ENCODE assay signal across 9 mouse cellular contexts in the genomic region with DNA sequence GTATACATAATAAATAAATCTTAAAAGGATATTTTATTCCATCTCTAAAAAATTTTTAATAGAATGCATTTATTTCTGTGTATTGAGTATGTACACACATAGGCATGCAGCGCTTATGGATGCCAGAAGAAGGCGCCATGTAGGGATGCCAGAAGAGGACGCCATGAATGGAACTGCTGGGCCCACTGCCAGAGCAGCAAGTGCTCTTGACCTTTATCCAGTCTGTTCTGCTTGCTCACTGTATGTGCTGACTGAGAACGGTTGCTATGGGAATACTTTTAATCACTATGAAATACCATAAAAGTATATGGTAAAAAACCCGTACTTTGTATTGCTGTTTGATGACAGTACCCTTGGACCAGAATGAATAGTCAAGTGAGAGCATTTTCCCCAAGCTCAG. TPM values are rescaled to one million over a fixed set of nuclear protein-coding genes. Genes with fewer than 3 reads are reported as not detected.
A peak's percentile ranks its signal among the peaks of the same experiment; 100 is the strongest.
DNase-seq lines count a peak whose midpoint lies in the region; ATAC-seq and TF ChIP-seq lines count a peak whose summit lies in the region.
"Had no signal": no experiment of that assay in that cellular context is flagged by ENCODE, and none has a peak within 500 bp of the region (broad histone marks: within the 10 kb centered on the region; RNA-seq: fewer than 3 reads in every experiment).

No protein-coding gene starts in this region.

- no peak for TF ChIP-seq EP300 in stomach, postnatal 0 days (optimal IDR thresholded peaks at IDR 0.05)

- H3K4me2 ChIP-seq in stomach, postnatal 0 days (replicated peaks; ENCODE audit: low read depth): no peak overlapping the region
- H3K4me2 ChIP-seq: neural tube, embryonic 13.5 days had no signal

- no peaks in the 10 kb centered on the region for H3K27me3 ChIP-seq in stomach, postnatal 0 days (ENCODE audit: control insufficient read depth, insufficient read depth, low read length)
- H3K27me3 ChIP-seq: neural tube, embryonic 13.5 days had no signal

- no peak overlapping the region for H3K9ac ChIP-seq in stomach, postnatal 0 days (ENCODE audit: low read length)
- H3K9ac ChIP-seq: neural tube, embryonic 13.5 days had no signal

- no peak overlapping the region for H3K4me3 ChIP-seq in gastrocnemius, adult 2 months
- H3K4me3 ChIP-seq in stomach, postnatal 0 days (ENCODE audit: low read depth, low read length): no peak overlapping the region
- H3K4me3 ChIP-seq: neural tube, embryonic 13.5 days had no signal

- no peak for TF ChIP-seq CTCF in gastrocnemius, adult 2 months (IDR thresholded peaks at IDR 0.05)
- TF ChIP-seq CTCF in stomach, postnatal 0 days (IDR thresholded peaks at IDR 0.05; ENCODE audit: low read depth): no peak

- no peaks in the 10 kb centered on the region for H3K36me3 ChIP-seq in stomach, postnatal 0 days (ENCODE audit: control insufficient read depth, insufficient read depth, low read length)
- H3K36me3 ChIP-seq: neural tube, embryonic 13.5 days had no signal

- no peaks in the 10 kb centered on the region for H3K9me3 ChIP-seq in stomach, postnatal 0 days (ENCODE audit: control insufficient read depth, low read length)
- H3K9me3 ChIP-seq: neural tube, embryonic 13.5 days had no signal

- no peak for ATAC-seq in stomach, postnatal 0 days (ENCODE audit: low FRiP score, low TSS enrichment)

- peak overlapping the region; percentile 68 for H3K27ac ChIP-seq in gastrocnemius, adult 2 months
- H3K27ac ChIP-seq in stomach, postnatal 0 days (replicated peaks): no peak overlapping the region
- H3K27ac ChIP-seq: neural tube, embryonic 13.5 days had no signal

- intact Hi-C loops in gastrocnemius, adult 2 months (cut with DNase I): no loop called here
- intact Hi-C loops in gastrocnemius, postnatal 14 days (cut with DNase I; ENCODE audit: low total_unique reads): no loop called here

- 53% methylated on average over 5 of the region's 5 CpGs for WGBS in stomach, postnatal 0 days

- H3K4me1 ChIP-seq in stomach, postnatal 0 days (replicated peaks; ENCODE audit: control insufficient read depth, insufficient read depth): peaks cover 2% of the 10 kb centered on the region; the same call in 1 of the 2 replicates

- DNase-seq in gastrocnemius, adult 2 months: peak; percentile 65
- DNase-seq in gastrocnemius, postnatal 14 days: no peak
- DNase-seq in right cerebral cortex, postnatal 4 days: peak; percentile 66
- DNase-seq in right cerebral cortex, postnatal 36 days (ENCODE audit: low spot score in 2 of 2): no peak
- peak; percentile 76 for DNase-seq in kidney, postnatal 10 days
- peak; percentile 63 for DNase-seq in stomach, postnatal 0 days (ENCODE audit: low spot score)
- DNase-seq in urinary bladder, postnatal 14 days (ENCODE audit: low spot score): no peak
- DNase-seq in embryo, embryonic 9.5 days (ENCODE audit: extremely low spot score): no peak

RNA-seq across cellular contexts. Expression of a gene that starts 3.6 kb away (rescaled TPM):
- 1 to 10 TPM; 6.7 to 9.0 TPM for total RNA-seq in gastrocnemius, adult 2 months (2021)
- total RNA-seq in gastrocnemius, postnatal 14 days (2021): 1 to 10 TPM; 6.2 to 6.9 TPM
- polyA plus RNA-seq in stomach, postnatal 0 days (2015; fragmentation: Nextera tagmentation; extraction: Ambion mirVana): 23.4 and 23.5 TPM in 2 replicates

RNA-seq across cellular contexts. Expression of a gene that starts 3.9 kb away (rescaled TPM):
- total RNA-seq in gastrocnemius, adult 2 months (2021): 10 to 100 TPM; 74.8 to 77.5 TPM
- total RNA-seq in gastrocnemius, postnatal 14 days (2021): 10 to 100 TPM; 56.1 to 60.2 TPM
- 58.8 and 58.9 TPM in 2 replicates for polyA plus RNA-seq in stomach, postnatal 0 days (2015; fragmentation: Nextera tagmentation; extraction: Ambion mirVana)

Comparison
In these comparisons a context has a peak if more than half of its experiments do, and no peak if none do; other contexts are left out.
1. DNase-seq: peak in gastrocnemius, adult 2 months (single experiment), right cerebral cortex, postnatal 4 days (single experiment), kidney, postnatal 10 days (single experiment) and stomach, postnatal 0 days (single experiment); none in gastrocnemius, postnatal 14 days (single experiment), right cerebral cortex, postnatal 36 days (0 of 2), urinary bladder, postnatal 14 days (single experiment) and embryo, embryonic 9.5 days (single experiment).